Mouse (Mus musculus) brain, embryonic 14.5 days (tissue): ENCODE measurements at regions not wholly inside any gene's neighbourhood (a gene's known extent, or its start where the extent isn't known, plus 50 kb on each side); places are given as distances from the start of the nearest gene placed in this dataset.

Experiments used
- CTCF ChIP-seq: fragments of 200-500 bp; IDR thresholded peaks from 2 replicates; pipeline ENCODE4 v1.5.1; 2012; ENCODE audit warnings: inconsistent platforms, mild to moderate bottlenecking, moderate library complexity, borderline replicate concordance; ENCODE audit not compliant: insufficient read depth, insufficient read length; ENCODE audit errors: extremely low read depth
- POLR2A ChIP-seq: fragments of 200-500 bp; IDR thresholded peaks from 2 replicates; pipeline ENCODE4 v1.6.1; 2012; ENCODE audit warnings: mild to moderate bottlenecking, inconsistent platforms, borderline replicate concordance; ENCODE audit not compliant: poor library complexity, insufficient read depth, insufficient read length, severe bottlenecking; ENCODE audit errors: extremely low read depth

DNA sequence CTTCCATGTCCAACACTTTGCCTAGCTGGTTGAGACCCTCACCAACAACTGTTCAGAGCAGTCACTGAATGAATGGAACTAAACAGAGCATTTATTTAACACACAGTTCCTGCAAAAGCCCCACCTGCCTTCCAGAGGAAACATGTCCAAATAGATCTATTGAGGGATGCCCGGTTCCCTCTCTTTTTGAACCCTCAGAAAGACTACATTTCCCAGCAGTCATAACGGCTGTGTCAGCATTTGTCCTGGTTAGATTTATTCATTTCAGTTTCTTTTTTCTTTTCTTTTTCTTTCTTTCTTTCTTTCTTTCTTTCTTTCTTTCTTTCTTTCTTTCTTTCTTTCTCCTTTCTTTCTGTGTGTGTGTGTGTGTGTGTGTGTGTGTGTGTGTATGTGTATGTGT is 232.1 kb downstream of the Bcl11b start:
- no peak for TF ChIP-seq CTCF
- TF ChIP-seq POLR2A, result no peak
